Mouse (Mus musculus): Measurements from ENCODE around the gene Hoxb3. TPM values are rescaled to one million over a fixed set of nuclear protein-coding genes. Genes with fewer than 3 reads are reported as not detected.

The Hoxb3 gene
- polyA plus RNA-seq, 1 experiment from 2014 or later: 4.2 TPM

- H3K4me3 ChIP-seq (replicated peaks; ENCODE audit: low read depth, low read length): peak overlapping the region; percentile 83
- 1% methylated on average over 12 of the region's 12 CpGs for WGBS
- no peaks in the 10 kb centered on the region for H3K36me3 ChIP-seq (ENCODE audit: insufficient read depth, low read length)
- DNase-seq (ENCODE audit: low spot score) (no peak), ATAC-seq (replicated peaks; ENCODE audit: low FRiP score, low read depth) (no peak)
- H3K27me3 ChIP-seq (ENCODE audit: insufficient read depth, low read length): no peaks in the 10 kb centered on the region
- H3K4me2 ChIP-seq (ENCODE audit: low read length): peak overlapping the region; percentile 96
- no peak for TF ChIP-seq CTCF (IDR thresholded peaks at IDR 0.05; ENCODE audit: low read depth)
- H3K27ac ChIP-seq: peak overlapping the region; percentile 99
- H3K9ac ChIP-seq (ENCODE audit: low read depth, low read length): peak overlapping the region; percentile 98
- no peaks in the 10 kb centered on the region for H3K9me3 ChIP-seq (replicated peaks; ENCODE audit: low read length)
- peaks cover 30% of the 10 kb centered on the region for H3K4me1 ChIP-seq (replicated peaks; ENCODE audit: insufficient read depth, low read length)
Measured at GRCm38 (mm10) chr11:96292565-96293301, 30.4 kb upstream of the Hoxb3 start.

- WGBS: under 1% methylated on average over 22 of the region's 22 CpGs
- H3K27ac ChIP-seq: peak overlapping the region; percentile 99
- H3K9me3 ChIP-seq (replicated peaks; ENCODE audit: low read length): no peaks in the 10 kb centered on the region
- H3K27me3 ChIP-seq (ENCODE audit: insufficient read depth, low read length): no peaks in the 10 kb centered on the region
- H3K4me2 ChIP-seq (ENCODE audit: low read length): peak overlapping the region; percentile 96
- TF ChIP-seq CTCF (IDR thresholded peaks at IDR 0.05; ENCODE audit: low read depth): no peak
- H3K36me3 ChIP-seq (ENCODE audit: insufficient read depth, low read length): no peaks in the 10 kb centered on the region
- H3K4me3 ChIP-seq (replicated peaks; ENCODE audit: low read depth, low read length): peak overlapping the region; percentile 83
- DNase-seq (ENCODE audit: low spot score): no peak
- no peak for ATAC-seq (replicated peaks; ENCODE audit: low FRiP score, low read depth)
- peak overlapping the region; percentile 98 for H3K9ac ChIP-seq (ENCODE audit: low read depth, low read length)
- H3K4me1 ChIP-seq (replicated peaks; ENCODE audit: insufficient read depth, low read length): peaks cover 23% of the 10 kb centered on the region
Measured at GRCm38 (mm10) chr11:96293302-96293921, 29.7 kb upstream of the Hoxb3 start.

- peak; percentile 84 for TF ChIP-seq CTCF (IDR thresholded peaks at IDR 0.05; ENCODE audit: low read depth)
- peak overlapping the region; percentile 83 for H3K4me3 ChIP-seq (replicated peaks; ENCODE audit: low read depth, low read length)
- H3K4me2 ChIP-seq (ENCODE audit: low read length): peak overlapping the region; percentile 96
- no peaks in the 10 kb centered on the region for H3K9me3 ChIP-seq (replicated peaks; ENCODE audit: low read length)
- no peaks in the 10 kb centered on the region for H3K27me3 ChIP-seq (ENCODE audit: insufficient read depth, low read length)
- H3K36me3 ChIP-seq (ENCODE audit: insufficient read depth, low read length): no peaks in the 10 kb centered on the region
- peaks cover 21% of the 10 kb centered on the region for H3K4me1 ChIP-seq (replicated peaks; ENCODE audit: insufficient read depth, low read length)
- under 1% methylated on average over 32 of the region's 32 CpGs for WGBS
- peak overlapping the region; percentile 99 for H3K27ac ChIP-seq
- DNase-seq (ENCODE audit: low spot score) (peak; percentile 97), ATAC-seq (replicated peaks; ENCODE audit: low FRiP score, low read depth) (peak; percentile 10)
- peak overlapping the region; percentile 98 for H3K9ac ChIP-seq (ENCODE audit: low read depth, low read length)
Measured at GRCm38 (mm10) chr11:96294245-96295091, 28.7 kb upstream of the Hoxb3 start.

- TF ChIP-seq CTCF (IDR thresholded peaks at IDR 0.05; ENCODE audit: low read depth): no peak
- Histone ChIP-seq H3K4me3 (replicated peaks; ENCODE audit: low read depth, low read length) (peak overlapping the region; percentile 83), H3K4me1 (replicated peaks; ENCODE audit: insufficient read depth, low read length) (peaks cover 14% of the 10 kb centered on the region), H3K9ac (ENCODE audit: low read depth, low read length) (peak overlapping the region; percentile 98), H3K9me3 (replicated peaks; ENCODE audit: low read length) (no peaks in the 10 kb centered on the region), H3K27me3 (ENCODE audit: insufficient read depth, low read length) (no peaks in the 10 kb centered on the region), H3K27ac (peak overlapping the region; percentile 99), H3K36me3 (ENCODE audit: insufficient read depth, low read length) (no peaks in the 10 kb centered on the region), H3K4me2 (ENCODE audit: low read length) (peak overlapping the region; percentile 96)
- ATAC-seq (replicated peaks; ENCODE audit: low FRiP score, low read depth) (peak; percentile 14; the same call in 1 of the 2 replicates), DNase-seq (ENCODE audit: low spot score) (no peak)
- 1% methylated on average over 29 of the region's 30 CpGs for WGBS
Measured at GRCm38 (mm10) chr11:96295092-96295835, 27.9 kb upstream of the Hoxb3 start.

GRCm38 (mm10) chr11:96296997-96297396 lies 26.1 kb upstream of the Hoxb3 start:
- 0 out of 2 replicates have a peak, but pooled peaks cover 5% of the 10 kb centered on the region for H3K36me3 ChIP-seq (ENCODE audit: insufficient read depth, low read length)
- H3K27ac ChIP-seq: peak overlapping the region; percentile 99
- H3K9ac ChIP-seq (ENCODE audit: low read depth, low read length): peak overlapping the region; percentile 98
- ATAC-seq (replicated peaks; ENCODE audit: low FRiP score, low read depth) (no peak), DNase-seq (ENCODE audit: low spot score) (no peak)
- H3K27me3 ChIP-seq (ENCODE audit: insufficient read depth, low read length): no peaks in the 10 kb centered on the region
- H3K4me2 ChIP-seq (ENCODE audit: low read length): peak overlapping the region; percentile 96
- H3K4me1 ChIP-seq (replicated peaks; ENCODE audit: insufficient read depth, low read length): peaks cover 20% of the 10 kb centered on the region
- 16% methylated on average over 2 of the region's 2 CpGs for WGBS
- peak overlapping the region; percentile 83 for H3K4me3 ChIP-seq (replicated peaks; ENCODE audit: low read depth, low read length)
- peak; percentile 39; the same call in 1 of the 2 replicates for TF ChIP-seq CTCF (IDR thresholded peaks at IDR 0.05; ENCODE audit: low read depth)
- H3K9me3 ChIP-seq (replicated peaks; ENCODE audit: low read length): no peaks in the 10 kb centered on the region

All from kidney, postnatal 0 days (tissue).